Mouse (Mus musculus): ENCODE measurements around the gene Mrfap1.

DNA sequence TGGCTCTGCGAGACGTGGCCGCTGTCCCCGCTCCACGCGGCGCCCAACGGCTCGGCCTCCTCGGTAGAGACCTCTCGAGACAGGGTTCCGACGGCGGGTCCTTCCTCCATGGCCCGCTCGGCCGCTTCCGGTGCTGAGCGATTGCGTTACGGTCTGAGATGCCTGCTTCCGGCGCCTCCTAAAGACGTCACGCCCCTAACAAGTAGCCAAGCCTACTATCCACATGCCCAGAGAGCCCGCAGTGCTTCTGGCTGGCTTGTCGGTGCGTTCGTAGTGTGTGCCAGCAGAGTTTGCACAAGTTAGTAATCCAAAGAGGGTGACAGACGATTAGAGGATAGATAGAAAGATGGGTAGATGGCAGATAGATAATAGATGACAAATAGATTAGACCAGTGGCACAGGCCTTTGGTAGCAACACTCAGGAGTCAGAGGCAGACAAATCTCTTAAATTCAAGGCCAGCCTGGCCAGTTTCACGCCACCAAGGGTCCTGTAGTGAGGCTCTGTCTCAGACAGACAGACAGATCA, 48.0 kb downstream of the Mrfap1 start, which contains the start of gene Bloc1s4:
- no peak for TF ChIP-seq CTCF (IDR thresholded peaks at IDR 0.05; ENCODE audit: borderline replicate concordance, control insufficient read depth, extremely low read depth, insufficient read depth, low read length, poor library complexity)
- 0 out of 2 replicates have a peak, but pooled peaks have one; percentile 44 for TF ChIP-seq POLR2A (IDR thresholded peaks at IDR 0.05; ENCODE audit: control insufficient read depth, extremely low read depth, insufficient read depth, low read length, poor library complexity)

Data from thymus, adult 2 months (tissue).